Mouse (Mus musculus) G1E (cell line): ENCODE results near the gene Nhsl2. TPM values are rescaled to one million over a fixed set of nuclear protein-coding genes. Genes with fewer than 3 reads are reported as not detected.

Experiments used
- ATAC-seq: 2 replicates; pipeline ENCODE4 v1.8.0; 2016; ENCODE audit warnings: mild to moderate bottlenecking; ENCODE audit not compliant: insufficient number of reproducible peaks, poor library complexity, low FRiP score, severe bottlenecking; ENCODE audit errors: extremely low read depth
- DNase-seq: peaks from one replicate; pipeline ENCODE4 v3.0.0; 2012; ENCODE audit warnings: low spot score
- H3K27me3 ChIP-seq: 2 replicates; pipeline ENCODE4 v1.6.1; 2012; ENCODE audit warnings: mild to moderate bottlenecking, low read length, inconsistent platforms; ENCODE audit not compliant: insufficient read depth
- H3K36me3 ChIP-seq: replicated peaks from 2 replicates; pipeline ENCODE3; 2012; ENCODE audit warnings: mild to moderate bottlenecking, inconsistent platforms
- H3K4me1 ChIP-seq: 2 replicates; pipeline ENCODE4 v1.6.1; 2012; ENCODE audit warnings: low read depth, low read length, inconsistent platforms, mixed read lengths; ENCODE audit not compliant: insufficient read depth
- H3K4me3 ChIP-seq: 2 replicates; pipeline ENCODE4 v1.5.1; 2012; ENCODE audit warnings: low read depth, mild to moderate bottlenecking, inconsistent platforms, low read length, moderate library complexity, mixed read lengths
- H3K9me3 ChIP-seq: replicated peaks from 2 replicates; pipeline ENCODE4 v1.6.1; 2012; ENCODE audit warnings: inconsistent platforms
- CTCF ChIP-seq: IDR thresholded peaks from 2 replicates; pipeline ENCODE4 v1.5.1; 2012; ENCODE audit warnings: low read depth, low read length, inconsistent platforms, mixed read lengths
- GATA1 ChIP-seq: IDR thresholded peaks from 2 replicates; pipeline ENCODE4 v1.6.1; 2012; ENCODE audit warnings: borderline replicate concordance, low read length, inconsistent platforms, mixed read lengths
- GATA2 ChIP-seq: IDR thresholded peaks from 2 replicates; pipeline ENCODE4 v1.6.1; 2012; ENCODE audit warnings: low read depth, low read length, inconsistent platforms, borderline replicate concordance
- POLR2AphosphoS5 ChIP-seq: IDR thresholded peaks from 2 replicates; pipeline ENCODE4 v1.6.1; 2012; ENCODE audit warnings: low read depth, low read length, inconsistent platforms; ENCODE audit not compliant: insufficient replicate concordance
- TAL1 ChIP-seq: conservative IDR thresholded peaks from 2 replicates; pipeline ENCODE4 v1.6.1; 2012; ENCODE audit warnings: low read depth, low read length, inconsistent platforms, mixed read lengths
- polyA plus RNA-seq: library from polyadenylated mRNA; stranded (reverse); fragments of >175 nt; gene quantifications from 2 replicates; pipeline ENCODE4 v1.2.3, GENCODE M21; 2012
- total RNA-seq, 2 experiments: library from RNA; stranded (forward) in 1 of 2; stranded (reverse) in 1 of 2; fragments of 200-1000 nt in 1 of 2; fragments of >200 nt in 1 of 2; fragmentation: Nextera tagmentation in 1 of 2; gene quantifications; 2 replicates each; pipeline ENCODE4 v1.2.3; 2014 to 2017

Gene Nhsl2
- total and polyA plus RNA-seq, 3 experiments = 0.02 to 0.05 TPM; not detected in 1

- Histone ChIP-seq H3K27me3 (peaks cover 9% of the 10 kb centered on the region; the same call in 1 of the 2 replicates), H3K4me3 (no peak overlapping the region), H3K36me3 (no peaks in the 10 kb centered on the region), H3K9me3 (no peaks in the 10 kb centered on the region), H3K4me1 (no peaks in the 10 kb centered on the region)
- no peak for TF ChIP-seq GATA1
- TF ChIP-seq CTCF = no peak
- no peak for TF ChIP-seq GATA2
- TF ChIP-seq POLR2AphosphoS5 = no peak
- TF ChIP-seq TAL1 = no peak
- ATAC-seq (no peak), DNase-seq (no peak)
Observed at GRCm38 (mm10) chrX:102005141-102005641, 156.0 kb downstream of the Nhsl2 start.

GRCm38 (mm10) chrX:102007935-102008334, 158.8 kb downstream of the Nhsl2 start:
- DNase-seq (no peak), ATAC-seq (no peak)
- Histone ChIP-seq H3K36me3 (no peaks in the 10 kb centered on the region), H3K4me3 (no peak overlapping the region), H3K9me3 (no peaks in the 10 kb centered on the region), H3K27me3 (peaks cover 9% of the 10 kb centered on the region; the same call in 1 of the 2 replicates), H3K4me1 (no peaks in the 10 kb centered on the region)
- TF ChIP-seq POLR2AphosphoS5 = no peak
- no peak for TF ChIP-seq GATA2
- TF ChIP-seq CTCF = no peak
- TF ChIP-seq GATA1 = no peak
- no peak for TF ChIP-seq TAL1

GRCm38 (mm10) chrX:102017213-102017923, 168.2 kb downstream of the Nhsl2 start:
- ATAC-seq (no peak), DNase-seq (no peak)
- Histone ChIP-seq H3K4me1 (no peaks in the 10 kb centered on the region), H3K36me3 (no peaks in the 10 kb centered on the region), H3K4me3 (no peak overlapping the region), H3K9me3 (no peaks in the 10 kb centered on the region), H3K27me3 (peaks cover 6% of the 10 kb centered on the region; the same call in 1 of the 2 replicates)
- TF ChIP-seq GATA2 (no peak), TAL1 (no peak), POLR2AphosphoS5 (no peak), GATA1 (no peak), CTCF (no peak)

GRCm38 (mm10) chrX:102018890-102019289, 169.7 kb downstream of the Nhsl2 start:
- ATAC-seq = no peak
- Histone ChIP-seq H3K4me3 (no peak overlapping the region), H3K9me3 (no peaks in the 10 kb centered on the region), H3K4me1 (no peaks in the 10 kb centered on the region), H3K36me3 (no peaks in the 10 kb centered on the region), H3K27me3 (peaks cover 6% of the 10 kb centered on the region; the same call in 1 of the 2 replicates)
- TF ChIP-seq GATA2 (no peak), TAL1 (no peak), GATA1 (no peak), POLR2AphosphoS5 (no peak), CTCF (no peak)
- DNase-seq = no peak

GRCm38 (mm10) chrX:102019471-102020240, 170.5 kb downstream of the Nhsl2 start:
- TF ChIP-seq TAL1 = no peak
- no peak for TF ChIP-seq CTCF
- TF ChIP-seq POLR2AphosphoS5 = no peak
- Histone ChIP-seq H3K9me3 (no peaks in the 10 kb centered on the region), H3K36me3 (no peaks in the 10 kb centered on the region), H3K4me3 (no peak overlapping the region), H3K27me3 (peaks cover 6% of the 10 kb centered on the region; the same call in 1 of the 2 replicates), H3K4me1 (no peaks in the 10 kb centered on the region)
- ATAC-seq = no peak
- no peak for DNase-seq

- no peak overlapping the region for H3K4me3 ChIP-seq
- no peak for ATAC-seq
- no peaks in the 10 kb centered on the region for H3K36me3 ChIP-seq
- no peaks in the 10 kb centered on the region for H3K9me3 ChIP-seq
- TF ChIP-seq TAL1 (no peak), POLR2AphosphoS5 (no peak), GATA2 (no peak), GATA1 (no peak), CTCF (no peak)
- no peak for DNase-seq
- H3K27me3 ChIP-seq = no peaks in the 10 kb centered on the region
- H3K4me1 ChIP-seq = no peaks in the 10 kb centered on the region
Observed at GRCm38 (mm10) chrX:102024976-102025375, 175.8 kb downstream of the Nhsl2 start.
